Mouse (Mus musculus) c-Kit-positive CD71-negative TER-119-negative erythroid progenitor cells, embryonic 14.5 days (primary cell): ENCODE measurements at regions not wholly inside any gene's neighbourhood (a gene's known extent, or its start where the extent isn't known, plus 50 kb on each side); places are given as distances from the start of the nearest gene placed in this dataset.

Source experiments
- DNase-seq: peaks from one replicate; pipeline ENCODE4 v3.0.0-alpha.2; 2013; ENCODE audit warnings: low read depth

DNA sequence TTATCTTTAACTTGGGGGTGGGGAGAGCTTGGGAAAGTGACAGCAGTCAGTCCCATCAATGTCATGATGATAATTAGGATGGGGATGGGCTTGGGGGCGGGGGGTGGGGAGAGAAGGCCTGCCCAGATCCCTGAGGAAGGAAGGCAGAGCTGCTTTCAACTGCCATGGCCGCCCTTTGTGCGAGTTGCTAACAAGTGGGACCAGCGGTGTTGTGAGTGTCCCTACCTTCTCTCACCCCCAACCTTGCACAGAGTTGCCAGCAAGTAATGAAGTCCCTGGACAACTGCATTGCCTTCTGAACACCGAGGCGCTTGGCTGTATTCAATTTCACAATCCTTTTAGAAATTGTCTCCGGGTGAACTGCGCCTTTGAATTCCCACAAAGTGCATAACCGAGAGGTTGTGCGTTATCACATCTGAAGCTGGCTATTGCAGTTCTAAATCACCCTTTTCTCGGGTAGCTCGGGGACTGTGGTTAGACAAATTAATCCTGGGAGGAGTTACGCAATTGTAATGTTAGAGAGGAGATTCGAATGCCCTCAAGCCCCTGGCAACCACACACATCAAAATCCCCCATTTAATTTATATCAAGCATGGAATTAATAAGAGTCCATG lies 257.9 kb upstream of the Daam1 start:
- DNase-seq = no peak

GRCm38 (mm10) chr12:71573456-71573855 lies 257.4 kb upstream of the Daam1 start:
- no peak for DNase-seq

- no peak for DNase-seq
These were observed 256.2 kb upstream of the Daam1 start for GRCm38 (mm10) chr12:71574685-71575084.

DNA sequence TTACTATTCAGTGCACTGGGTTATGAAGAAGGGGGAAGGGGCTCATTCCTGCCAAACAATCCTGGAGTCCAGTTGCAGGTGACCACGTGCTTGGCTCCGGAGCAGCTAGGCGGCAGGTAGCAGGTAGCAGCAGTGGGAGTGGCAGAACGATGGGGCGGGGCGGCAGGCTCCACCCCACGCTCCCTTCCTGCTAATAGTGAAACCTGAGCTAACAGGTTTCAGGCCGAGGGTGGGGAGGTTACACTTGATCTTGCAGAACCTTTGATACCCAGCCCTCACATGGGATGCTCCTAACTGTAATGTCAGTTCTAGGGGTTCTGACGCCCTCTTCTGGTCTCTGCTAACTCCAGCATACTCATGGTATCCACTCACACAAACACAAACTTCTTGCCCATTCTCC lies 253.5 kb upstream of the Daam1 start:
- peak; percentile 18 for DNase-seq

DNA sequence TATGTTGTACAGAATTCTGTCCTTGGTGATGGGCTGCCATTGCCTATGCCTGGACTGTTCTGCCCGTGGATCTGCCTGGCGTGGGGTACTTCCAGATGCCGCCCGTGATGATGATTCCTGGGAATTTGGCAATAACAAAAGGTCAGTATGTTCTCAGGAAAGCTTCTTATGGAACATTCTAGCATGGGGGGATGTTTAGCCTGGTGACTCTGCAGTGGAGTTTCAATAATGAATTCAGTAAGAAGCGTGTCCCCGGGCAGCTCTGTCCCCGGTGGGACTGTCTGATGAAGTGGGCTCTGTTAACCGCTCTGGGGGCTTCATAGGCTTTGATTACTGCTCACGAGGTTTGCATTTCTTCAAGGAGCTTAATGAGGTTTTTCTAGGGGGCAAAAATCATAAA lies 252.9 kb upstream of the Daam1 start:
- no peak for DNase-seq

DNA sequence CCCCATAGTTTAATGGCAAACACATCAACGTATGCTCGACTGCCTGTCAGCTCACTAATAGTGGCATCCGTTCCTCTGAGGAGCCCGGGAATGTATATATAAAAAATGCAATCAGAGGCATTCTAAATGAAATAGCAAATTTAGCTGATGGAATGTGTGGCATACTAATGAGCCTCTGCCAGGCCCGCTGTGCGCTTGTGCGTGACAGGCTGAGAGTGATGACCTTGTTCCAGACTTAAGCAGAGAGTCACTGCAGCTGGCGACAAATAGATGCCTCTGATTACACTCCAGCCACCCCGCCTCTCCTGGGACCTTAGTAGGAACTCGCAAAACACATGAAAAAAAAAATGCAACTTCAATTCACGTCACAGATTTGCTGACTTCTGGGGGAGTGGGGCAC lies 252.0 kb upstream of the Daam1 start:
- DNase-seq = no peak

GRCm38 (mm10) chr12:71580532-71581290 lies 250.2 kb upstream of the Daam1 start:
- no peak for DNase-seq

GRCm38 (mm10) chr12:71584618-71585017 lies 246.3 kb upstream of the Daam1 start:
- DNase-seq = no peak

DNA sequence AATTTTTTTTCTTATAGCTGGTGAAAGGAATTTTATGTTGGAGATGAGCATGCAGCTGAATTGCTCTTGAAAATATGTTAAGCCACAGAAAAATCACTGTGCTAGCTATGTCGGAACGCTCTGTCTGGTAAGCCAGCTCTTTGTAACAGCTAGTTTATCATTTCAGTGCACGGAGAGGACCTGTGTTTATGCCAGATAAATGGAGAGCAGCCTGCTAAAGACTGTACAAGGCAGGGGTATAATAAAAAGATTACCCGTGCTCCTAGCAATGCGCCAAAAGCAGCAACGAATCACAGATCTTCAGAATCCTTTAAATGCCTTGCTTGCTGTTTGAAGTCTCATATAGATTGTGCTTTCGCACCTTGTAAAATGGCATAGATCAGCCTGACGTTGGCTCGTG lies 232.2 kb upstream of the Daam1 start:
- DNase-seq = no peak

GRCm38 (mm10) chr12:71601091-71601690 lies 229.7 kb upstream of the Daam1 start:
- no peak for DNase-seq

DNA sequence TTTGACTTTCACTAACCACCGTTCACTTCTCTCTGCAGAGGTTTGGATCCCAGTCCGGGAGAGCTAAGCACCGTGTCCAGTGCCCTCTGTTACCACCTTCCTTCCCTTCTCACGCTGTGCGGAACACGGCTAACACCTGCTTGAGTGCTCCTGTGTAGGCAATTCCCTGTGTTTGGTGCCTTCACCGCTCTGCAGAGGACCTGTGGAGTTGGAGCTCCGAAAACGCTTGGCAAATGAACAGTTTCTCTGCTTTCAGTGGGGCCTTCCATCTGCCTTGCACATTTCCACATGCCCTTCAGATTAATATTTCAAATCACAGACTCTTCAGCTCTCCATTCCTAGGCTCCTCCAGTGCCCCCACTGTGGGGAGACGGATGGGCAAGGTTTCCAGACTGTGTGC lies 227.7 kb upstream of the Daam1 start:
- no peak for DNase-seq

- DNase-seq = no peak
These were observed 224.5 kb upstream of the Daam1 start for GRCm38 (mm10) chr12:71606366-71606765.

GRCm38 (mm10) chr12:71607966-71608365 lies 222.9 kb upstream of the Daam1 start:
- no peak for DNase-seq

DNA sequence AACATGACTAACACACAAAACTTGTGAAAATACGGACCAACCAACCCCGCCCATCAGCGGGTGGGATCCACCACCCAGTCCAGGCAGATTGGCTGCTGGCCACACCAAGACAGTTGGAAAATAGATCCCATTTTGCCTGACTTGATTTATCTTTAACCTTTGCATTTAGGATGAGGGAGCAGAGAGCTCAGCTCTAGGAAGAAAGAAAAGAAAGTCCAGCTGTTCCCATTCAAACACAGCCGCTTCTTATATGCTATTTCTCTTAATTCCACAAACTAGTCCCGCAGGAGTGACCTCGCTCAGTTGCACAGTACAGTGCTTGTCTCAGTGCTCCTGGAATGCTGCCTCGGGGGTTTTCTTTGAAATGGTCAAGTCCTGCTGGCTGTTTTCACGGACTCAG lies 217.6 kb upstream of the Daam1 start:
- no peak for DNase-seq

GRCm38 (mm10) chr12:71614945-71615344 lies 215.9 kb upstream of the Daam1 start:
- DNase-seq = no peak

DNA sequence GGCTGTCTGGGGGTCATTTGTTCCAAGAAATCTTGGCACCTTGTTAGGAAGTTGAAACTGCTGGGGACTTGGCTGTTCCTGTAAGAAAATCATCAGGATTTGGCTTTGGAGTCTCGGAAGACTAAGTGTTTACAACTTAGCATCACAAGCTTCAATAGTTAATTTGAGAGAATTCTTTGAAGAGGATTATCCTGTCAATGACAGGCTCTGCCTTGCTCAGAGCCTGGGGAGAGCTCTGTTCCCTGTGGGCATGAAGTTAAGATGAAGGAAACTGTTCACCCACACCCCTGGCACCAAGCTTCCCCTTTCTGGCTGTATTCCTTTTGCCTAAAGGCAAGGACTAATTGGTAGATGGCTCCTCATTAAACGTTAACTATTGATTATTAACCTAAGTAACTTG lies 215.5 kb upstream of the Daam1 start:
- no peak for DNase-seq

DNA sequence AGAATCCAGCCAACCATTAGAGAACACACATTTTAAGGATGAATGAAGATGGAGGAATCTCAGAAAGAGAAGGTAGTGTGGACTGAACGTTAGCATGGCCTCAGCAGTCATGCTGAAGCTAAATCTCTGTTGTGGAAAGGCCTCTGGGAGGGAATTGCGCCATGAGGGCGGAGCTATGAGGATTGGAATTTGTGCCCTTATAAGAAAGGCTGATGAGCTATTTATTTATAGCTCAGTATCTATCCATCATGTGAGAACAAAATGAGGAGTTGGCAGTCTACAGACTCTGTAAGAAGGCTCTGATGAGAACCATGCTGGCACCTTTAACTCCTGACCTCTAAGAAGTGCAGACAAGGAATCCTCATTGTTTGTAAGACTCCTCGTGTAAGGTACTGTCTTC lies 214.8 kb upstream of the Daam1 start:
- DNase-seq = no peak

- DNase-seq = no peak
These were observed 212.4 kb upstream of the Daam1 start for GRCm38 (mm10) chr12:71618466-71618865.

DNA sequence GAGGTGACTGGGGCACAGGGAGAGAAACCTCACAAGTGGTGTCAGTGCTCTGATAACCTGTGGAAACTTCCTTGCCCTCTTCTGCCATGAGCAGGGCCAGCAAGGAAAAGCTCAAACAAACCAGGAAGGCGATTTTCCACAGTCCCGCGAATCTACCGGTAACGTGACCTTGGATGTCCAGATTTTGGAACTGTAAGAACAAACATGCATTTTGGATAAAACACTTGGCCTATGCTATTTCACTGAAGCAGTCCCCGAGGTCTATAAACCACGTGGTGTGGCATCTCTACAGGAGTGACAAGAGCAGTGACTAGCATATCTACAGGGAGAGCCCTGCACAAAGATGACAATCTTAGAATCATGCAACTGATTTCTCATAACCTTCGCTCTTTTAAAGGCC lies 211.9 kb upstream of the Daam1 start:
- DNase-seq = no peak

- no peak for DNase-seq
These were observed 211.3 kb upstream of the Daam1 start for GRCm38 (mm10) chr12:71619561-71619960.

- DNase-seq = no peak
These were observed 209.3 kb upstream of the Daam1 start for GRCm38 (mm10) chr12:71621542-71621941.

GRCm38 (mm10) chr12:71622761-71623160 lies 208.1 kb upstream of the Daam1 start:
- DNase-seq = no peak

- DNase-seq = no peak
These were observed 207.6 kb upstream of the Daam1 start for GRCm38 (mm10) chr12:71623271-71623670.

DNA sequence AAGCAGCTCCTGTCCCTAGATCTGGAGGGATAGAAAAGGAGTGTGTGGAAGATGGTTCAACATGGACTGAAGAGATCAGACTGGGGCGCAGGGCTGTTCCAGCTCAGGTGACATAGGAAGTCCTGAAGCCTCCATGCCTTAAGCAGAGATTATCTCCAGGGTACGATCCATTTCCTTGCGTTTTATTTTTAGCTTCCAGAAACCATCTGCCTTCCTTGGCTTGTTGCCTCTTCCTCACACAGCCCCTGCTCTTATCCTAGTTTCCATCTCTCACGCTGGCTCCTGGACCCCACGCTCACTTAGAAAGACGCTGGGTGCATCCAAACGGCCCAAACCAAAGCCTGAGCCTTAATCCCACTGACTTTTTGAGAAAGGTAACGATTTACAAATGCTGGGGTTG lies 206.8 kb upstream of the Daam1 start:
- no peak for DNase-seq
